22 mouse cellular contexts compared by ENCODE assay signal in the genomic region with DNA sequence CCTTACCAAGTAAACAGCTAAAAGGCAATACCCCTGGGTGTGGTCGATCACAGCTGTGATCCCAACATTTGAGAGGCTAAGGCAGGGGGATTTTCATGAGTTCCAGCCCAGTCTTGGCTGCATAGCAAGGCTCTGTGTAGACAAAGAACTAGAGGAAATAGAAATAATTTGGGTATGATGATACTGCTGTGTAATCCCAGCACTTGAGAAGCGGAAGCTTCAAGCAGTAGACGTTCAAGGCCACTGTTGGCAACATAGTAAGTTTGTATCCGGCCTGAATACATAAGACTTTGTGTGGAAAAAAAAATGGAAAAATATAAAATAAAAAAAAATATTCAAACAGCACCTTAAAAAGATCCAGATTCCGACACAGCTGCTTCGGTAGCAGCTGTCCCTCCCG. TPM values are rescaled to one million over a fixed set of nuclear protein-coding genes. Genes with fewer than 3 reads are reported as not detected.
A peak's percentile ranks its signal among the peaks of the same experiment; 100 is the strongest.
DNase-seq lines count a peak whose midpoint lies in the region; ATAC-seq and TF ChIP-seq lines count a peak whose summit lies in the region.
"Had no signal": no experiment of that assay in that cellular context is flagged by ENCODE, and none has a peak within 500 bp of the region (broad histone marks: within the 10 kb centered on the region; RNA-seq: fewer than 3 reads in every experiment).

No protein-coding gene starts in this region.

- ATAC-seq in embryonic facial prominence, embryonic 14.5 days (ENCODE audit: low read depth), result peak; percentile 44; the same call in 1 of the 2 replicates
- ATAC-seq in lung, postnatal 0 days, result no peak
- ATAC-seq in stomach, embryonic 15.5 days (ENCODE audit: insufficient read depth, low FRiP score, low read depth), result no peak
- ATAC-seq: activated CD4-positive, CD25-positive, alpha-beta regulatory T cell, adult 4 months; CD4-positive, CD25-positive, alpha-beta regulatory T cell, adult 4 months; forebrain, embryonic 14.5 days; hindbrain, embryonic 16.5 days; Patski had no signal

- TF ChIP-seq EP300 in lung, postnatal 0 days (IDR thresholded peaks at IDR 0.05), result no peak

- H3K9ac ChIP-seq in embryonic facial prominence, embryonic 14.5 days (ENCODE audit: low read depth, low read length), result no peak overlapping the region
- H3K9ac ChIP-seq in lung, postnatal 0 days (replicated peaks; ENCODE audit: low read depth), result 0 out of 2 replicates have a peak overlapping the region, but pooled peaks have one; percentile 3
- no peak overlapping the region for H3K9ac ChIP-seq in stomach, embryonic 15.5 days
- H3K9ac ChIP-seq: hindbrain, embryonic 12.5 days had no signal

- 64% methylated on average over 7 of the region's 7 CpGs for WGBS in embryonic facial prominence, embryonic 14.5 days
- WGBS in embryonic facial prominence, embryonic 10.5 days, result 92% methylated on average over 7 of the region's 7 CpGs
- 80% methylated on average over 7 of the region's 7 CpGs for WGBS in lung, postnatal 0 days
- 72% methylated on average over 7 of the region's 7 CpGs for WGBS in stomach, embryonic 15.5 days

- no peaks in the 10 kb centered on the region for H3K27me3 ChIP-seq in embryonic facial prominence, embryonic 14.5 days (replicated peaks; ENCODE audit: control insufficient read depth, insufficient read depth, low read length)
- no peaks in the 10 kb centered on the region for H3K27me3 ChIP-seq in embryonic facial prominence, embryonic 10.5 days (replicated peaks; ENCODE audit: low read depth, poor library complexity, severe bottlenecking)
- no peaks in the 10 kb centered on the region for H3K27me3 ChIP-seq in lung, postnatal 0 days (replicated peaks; ENCODE audit: insufficient read depth, low read length)
- no peaks in the 10 kb centered on the region for H3K27me3 ChIP-seq in stomach, embryonic 15.5 days (replicated peaks)
- H3K27me3 ChIP-seq: hindbrain, embryonic 12.5 days; Patski had no signal

- no peak overlapping the region for H3K4me3 ChIP-seq in embryonic facial prominence, embryonic 14.5 days (ENCODE audit: low read depth, low read length)
- no peak overlapping the region for H3K4me3 ChIP-seq in embryonic facial prominence, embryonic 10.5 days
- H3K4me3 ChIP-seq in lung, postnatal 0 days (ENCODE audit: low read depth, low read length), result no peak overlapping the region
- no peak overlapping the region for H3K4me3 ChIP-seq in stomach, embryonic 15.5 days (replicated peaks)
- H3K4me3 ChIP-seq: heart, embryonic 10.5 days; hindbrain, embryonic 12.5 days had no signal

- peaks cover 42% of the 10 kb centered on the region for H3K36me3 ChIP-seq in embryonic facial prominence, embryonic 14.5 days (ENCODE audit: control insufficient read depth, insufficient read depth, low read length)
- peaks cover 4% of the 10 kb centered on the region; the same call in 1 of the 2 replicates for H3K36me3 ChIP-seq in embryonic facial prominence, embryonic 10.5 days (replicated peaks)
- H3K36me3 ChIP-seq in lung, postnatal 0 days (ENCODE audit: insufficient read depth, low read length), result peaks cover 10% of the 10 kb centered on the region
- 0 out of 2 replicates have a peak, but pooled peaks cover 4% of the 10 kb centered on the region for H3K36me3 ChIP-seq in stomach, embryonic 15.5 days

- H3K4me2 ChIP-seq in embryonic facial prominence, embryonic 14.5 days (ENCODE audit: low read depth, low read length), result no peak overlapping the region
- H3K4me2 ChIP-seq in lung, postnatal 0 days (replicated peaks; ENCODE audit: low read depth, low read length), result no peak overlapping the region
- no peak overlapping the region for H3K4me2 ChIP-seq in stomach, embryonic 15.5 days
- H3K4me2 ChIP-seq: hindbrain, embryonic 12.5 days had no signal

- peaks cover 11% of the 10 kb centered on the region for H3K4me1 ChIP-seq in embryonic facial prominence, embryonic 14.5 days (ENCODE audit: control insufficient read depth, insufficient read depth, low read length)
- peaks cover 13% of the 10 kb centered on the region for H3K4me1 ChIP-seq in embryonic facial prominence, embryonic 10.5 days
- no peaks in the 10 kb centered on the region for H3K4me1 ChIP-seq in lung, postnatal 0 days (ENCODE audit: insufficient read depth, low read depth, low read length)
- H3K4me1 ChIP-seq in stomach, embryonic 15.5 days, result 0 out of 2 replicates have a peak, but pooled peaks cover 4% of the 10 kb centered on the region
- H3K4me1 ChIP-seq: hindbrain, embryonic 12.5 days had no signal

- DNase-seq in embryonic facial prominence, embryonic 14.5 days (ENCODE audit: low spot score), result peak; percentile 55
- DNase-seq in embryonic facial prominence, embryonic 10.5 days (ENCODE audit: low spot score), result no peak
- no peak for DNase-seq in lung, postnatal 0 days (ENCODE audit: low spot score)
- DNase-seq in lung, adult 18-20 months, result no peak
- DNase-seq in layer of hippocampus, postnatal 36 days, result no peak
- DNase-seq in cerebellum, adult 11-12 months, result no peak
- DNase-seq: adrenal gland, postnatal 14 days; B cell, adult 2 months; cerebellum, adult 18-20 months; cerebellum, postnatal 10 days; gastrocnemius, postnatal 10 days; heart, adult 18-20 months; heart, postnatal 10 days; heart, postnatal 4 days had no signal

- no peak for TF ChIP-seq CTCF in lung, postnatal 0 days (IDR thresholded peaks at IDR 0.05)

- 0 out of 2 replicates have a peak overlapping the region, but pooled peaks have one; percentile 33 for H3K27ac ChIP-seq in embryonic facial prominence, embryonic 14.5 days (replicated peaks; ENCODE audit: low read depth, low read length)
- no peak overlapping the region for H3K27ac ChIP-seq in embryonic facial prominence, embryonic 10.5 days (replicated peaks)
- no peak overlapping the region for H3K27ac ChIP-seq in lung, postnatal 0 days (ENCODE audit: low read length)
- peak overlapping the region; percentile 1; the same call in 1 of the 2 replicates for H3K27ac ChIP-seq in stomach, embryonic 15.5 days
- H3K27ac ChIP-seq: heart, embryonic 10.5 days; hindbrain, embryonic 12.5 days had no signal

- no peaks in the 10 kb centered on the region for H3K9me3 ChIP-seq in embryonic facial prominence, embryonic 14.5 days (ENCODE audit: control insufficient read depth, low read length)
- no peaks in the 10 kb centered on the region for H3K9me3 ChIP-seq in embryonic facial prominence, embryonic 10.5 days
- no peaks in the 10 kb centered on the region for H3K9me3 ChIP-seq in lung, postnatal 0 days (ENCODE audit: low read length)
- no peaks in the 10 kb centered on the region for H3K9me3 ChIP-seq in stomach, embryonic 15.5 days
- H3K9me3 ChIP-seq: heart, embryonic 10.5 days; hindbrain, embryonic 12.5 days had no signal

RNA-seq across cellular contexts. Expression of a gene that starts 14.9 kb away (rescaled TPM):
- polyA plus RNA-seq in embryonic facial prominence, embryonic 14.5 days (2014; fragmentation: Nextera tagmentation; extraction: Ambion mirVana), result 244 and 272 TPM in 2 replicates
- polyA plus RNA-seq in embryonic facial prominence, embryonic 10.5 days (2016; fragmentation: Nextera tagmentation; extraction: Ambion mirVana), result 365 and 391 TPM in 2 replicates
- 248 and 254 TPM in 2 replicates for polyA plus RNA-seq in lung, postnatal 0 days (2015; fragmentation: Nextera tagmentation; extraction: Ambion mirVana)
- polyA plus RNA-seq in stomach, embryonic 15.5 days (2015; fragmentation: Nextera tagmentation; extraction: Ambion mirVana), result 297 and 306 TPM in 2 replicates
- 100 to 1,000 TPM; 173 to 178 TPM for total RNA-seq in layer of hippocampus, postnatal 36 days (2021)

RNA-seq across cellular contexts. Expression of a gene that starts 48.3 kb away (rescaled TPM):
- 25.1 and 25.7 TPM in 2 replicates for polyA plus RNA-seq in embryonic facial prominence, embryonic 14.5 days (2014; fragmentation: Nextera tagmentation; extraction: Ambion mirVana)
- 18.9 and 21.2 TPM in 2 replicates for polyA plus RNA-seq in embryonic facial prominence, embryonic 10.5 days (2016; fragmentation: Nextera tagmentation; extraction: Ambion mirVana)
- polyA plus RNA-seq in lung, postnatal 0 days (2015; fragmentation: Nextera tagmentation; extraction: Ambion mirVana), result 3.2 and 3.6 TPM in 2 replicates
- polyA plus RNA-seq in stomach, embryonic 15.5 days (2015; fragmentation: Nextera tagmentation; extraction: Ambion mirVana), result 11.5 and 12.9 TPM in 2 replicates
- 100 to 1,000 TPM; 189 to 191 TPM for total RNA-seq in layer of hippocampus, postnatal 36 days (2021)

Comparison
In these comparisons a context has a peak if more than half of its experiments do, and no peak if none do; other contexts are left out.
1. H3K27ac ChIP-seq: peak in embryonic facial prominence, embryonic 14.5 days (single experiment) and stomach, embryonic 15.5 days (single experiment); none in embryonic facial prominence, embryonic 10.5 days (single experiment) and lung, postnatal 0 days (single experiment).